Mouse (Mus musculus): ENCODE data around the gene Spta1.
A peak's percentile ranks its signal among the peaks of the same experiment; 100 is the strongest.

Spta1 gene

GRCm38 (mm10) chr1:174172605-174173004, at the start of gene Spta1:
Spta1 (plus strand) TSS chr1:174172776.
- peak; percentile 63 for DNase-seq (ENCODE audit: low spot score)

- no peak for DNase-seq (ENCODE audit: low spot score)
Observed at GRCm38 (mm10) chr1:174131217-174131616, 41.4 kb upstream of the Spta1 start, which contains the start of gene Olfr424. Olfr424 (plus strand) TSS chr1:174131517.

- DNase-seq (ENCODE audit: low spot score): no peak
Observed at GRCm38 (mm10) chr1:174131999-174132398, 40.6 kb upstream of the Spta1 start.

- DNase-seq (ENCODE audit: low spot score): no peak
Observed at GRCm38 (mm10) chr1:174141384-174141783, 31.2 kb upstream of the Spta1 start.

- DNase-seq (ENCODE audit: low spot score): no peak
Observed at GRCm38 (mm10) chr1:174146696-174147095, 25.9 kb upstream of the Spta1 start.

GRCm38 (mm10) chr1:174149289-174149688, 23.3 kb upstream of the Spta1 start:
- DNase-seq (ENCODE audit: low spot score): no peak

- DNase-seq (ENCODE audit: low spot score): no peak
Observed at GRCm38 (mm10) chr1:174155333-174155732, 17.2 kb upstream of the Spta1 start, which contains the start of gene Olfr420. Olfr420 (plus strand) TSS chr1:174155633.

- DNase-seq (ENCODE audit: low spot score): no peak
Observed at GRCm38 (mm10) chr1:174157622-174158021, 15.0 kb upstream of the Spta1 start.

GRCm38 (mm10) chr1:174158512-174158911, 14.1 kb upstream of the Spta1 start:
- no peak for DNase-seq (ENCODE audit: low spot score)

GRCm38 (mm10) chr1:174159095-174159494, 13.5 kb upstream of the Spta1 start:
- DNase-seq (ENCODE audit: low spot score): no peak

- DNase-seq (ENCODE audit: low spot score): no peak
Observed at GRCm38 (mm10) chr1:174169024-174169423, 3.6 kb upstream of the Spta1 start.

GRCm38 (mm10) chr1:174170706-174171501, 1.7 kb upstream of the Spta1 start:
- DNase-seq (ENCODE audit: low spot score): no peak

GRCm38 (mm10) chr1:174171537-174171936, 1.0 kb upstream of the Spta1 start:
- peak; percentile 66 for DNase-seq (ENCODE audit: low spot score)

- no peak for DNase-seq (ENCODE audit: low spot score)
Observed at GRCm38 (mm10) chr1:174204699-174205098, 32.1 kb downstream of the Spta1 start.

GRCm38 (mm10) chr1:174212286-174212685, 39.7 kb downstream of the Spta1 start:
- DNase-seq (ENCODE audit: low spot score): no peak

- DNase-seq (ENCODE audit: low spot score): no peak
Observed at GRCm38 (mm10) chr1:174215270-174216038, 42.9 kb downstream of the Spta1 start.

GRCm38 (mm10) chr1:174216528-174217204, 44.1 kb downstream of the Spta1 start:
- DNase-seq (ENCODE audit: low spot score): no peak

- no peak for DNase-seq (ENCODE audit: low spot score)
Observed at GRCm38 (mm10) chr1:174239916-174240315, 67.3 kb downstream of the Spta1 start.

- no peak for DNase-seq (ENCODE audit: low spot score)
Observed at GRCm38 (mm10) chr1:174244621-174245020, 72.0 kb downstream of the Spta1 start.

GRCm38 (mm10) chr1:174246080-174246479, 73.5 kb downstream of the Spta1 start:
- DNase-seq (ENCODE audit: low spot score): no peak

GRCm38 (mm10) chr1:174247170-174247569, 74.6 kb downstream of the Spta1 start:
- no peak for DNase-seq (ENCODE audit: low spot score)

- no peak for DNase-seq (ENCODE audit: low spot score)
Observed at GRCm38 (mm10) chr1:174250376-174250775, 77.8 kb downstream of the Spta1 start.

Data from spleen, adult 12 weeks (tissue).